Mouse (Mus musculus): ENCODE measurements at regions not wholly inside any gene's neighbourhood (a gene's known extent, or its start where the extent isn't known, plus 50 kb on each side); places are given as distances from the start of the nearest gene placed in this dataset.

DNA sequence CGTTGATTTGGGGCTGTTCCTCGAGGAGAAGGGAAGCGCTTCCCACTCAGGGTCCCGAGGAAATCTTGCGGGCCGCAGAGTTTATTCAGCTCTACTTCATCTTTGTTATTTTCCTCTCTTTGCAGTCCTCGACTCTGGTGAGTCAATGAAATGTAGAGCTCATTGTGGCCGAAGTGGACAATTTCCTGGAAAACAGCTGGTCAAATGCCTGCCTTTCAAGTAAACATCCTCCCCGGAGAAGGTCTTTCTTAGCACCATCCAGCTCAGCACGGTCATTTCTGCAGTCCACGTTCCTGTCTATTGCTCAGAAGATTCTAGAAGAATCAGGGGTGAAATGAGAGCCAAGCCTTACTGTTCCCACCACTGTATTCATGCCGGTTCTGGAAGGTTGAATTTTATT is 133.0 kb downstream of the Bcas1 start:
- no peak for DNase-seq (ENCODE audit: low read depth)

DNA sequence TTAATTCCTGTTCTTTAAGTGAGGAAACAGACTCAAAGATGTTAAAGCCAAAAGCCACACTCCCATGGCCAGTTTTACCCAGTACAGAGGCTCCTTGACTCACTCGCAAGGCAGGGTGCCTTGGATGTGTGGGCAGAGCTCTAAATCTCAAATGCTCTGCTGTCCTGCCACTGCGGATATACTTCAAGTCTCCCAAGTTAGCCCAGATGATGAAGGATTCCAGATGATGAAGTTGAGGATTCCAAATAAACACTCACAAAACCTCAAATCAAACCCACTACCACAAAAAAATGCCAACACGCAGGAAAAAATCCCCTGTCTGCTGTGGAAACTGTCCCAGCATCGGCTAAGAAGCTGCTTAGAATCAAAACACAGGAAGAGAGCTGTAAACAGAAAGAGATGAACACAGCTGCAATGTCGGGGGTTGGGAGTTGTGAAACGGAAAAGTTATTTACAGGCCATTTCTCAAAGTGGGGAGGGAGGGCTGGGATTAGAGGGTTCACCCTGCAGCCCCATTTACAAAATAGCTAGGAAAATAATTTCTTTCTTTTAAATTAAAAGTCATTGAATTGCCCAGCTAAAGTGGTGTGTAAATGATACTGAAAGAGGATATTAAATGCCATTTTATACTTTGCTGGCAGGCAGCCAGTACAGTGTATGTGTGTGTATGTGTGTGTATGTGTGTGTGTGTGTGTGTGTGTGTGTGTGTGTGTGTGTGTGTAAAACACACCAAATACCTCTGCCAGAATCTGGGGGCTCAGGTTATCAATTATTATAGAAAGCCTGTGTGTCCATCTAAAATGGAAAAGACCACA is 135.6 kb downstream of the Bcas1 start:
- DNase-seq (ENCODE audit: low read depth): no peak

DNA sequence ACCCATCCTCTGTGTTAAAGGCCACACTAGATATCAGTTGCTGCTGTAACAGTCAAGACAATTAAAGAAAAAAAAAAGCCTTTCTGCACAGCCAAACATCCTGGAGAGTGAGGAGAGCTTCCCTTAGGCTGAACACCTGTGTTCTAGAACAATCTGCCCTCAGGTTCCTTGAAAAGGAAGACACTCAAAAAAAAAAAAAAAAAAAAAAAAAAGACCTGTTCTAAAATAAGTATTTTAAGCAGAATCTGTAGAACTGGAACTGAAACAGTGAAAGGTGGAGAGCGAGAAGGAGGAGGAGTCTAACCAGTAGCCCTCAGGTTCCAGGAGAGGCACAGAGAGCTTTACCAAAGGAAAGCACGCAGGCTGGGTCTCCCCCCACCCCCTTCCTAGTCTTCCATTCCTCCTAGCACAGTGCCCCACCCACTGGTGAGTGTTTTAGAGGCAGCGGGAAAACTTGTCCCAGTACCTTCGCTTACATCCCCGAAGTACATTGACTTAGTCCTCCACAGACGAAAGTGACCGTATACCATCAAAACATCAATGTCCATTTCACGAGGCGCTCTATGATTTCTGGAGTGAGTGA is 138.2 kb downstream of the Bcas1 start:
- DNase-seq (ENCODE audit: low read depth): no peak

DNA sequence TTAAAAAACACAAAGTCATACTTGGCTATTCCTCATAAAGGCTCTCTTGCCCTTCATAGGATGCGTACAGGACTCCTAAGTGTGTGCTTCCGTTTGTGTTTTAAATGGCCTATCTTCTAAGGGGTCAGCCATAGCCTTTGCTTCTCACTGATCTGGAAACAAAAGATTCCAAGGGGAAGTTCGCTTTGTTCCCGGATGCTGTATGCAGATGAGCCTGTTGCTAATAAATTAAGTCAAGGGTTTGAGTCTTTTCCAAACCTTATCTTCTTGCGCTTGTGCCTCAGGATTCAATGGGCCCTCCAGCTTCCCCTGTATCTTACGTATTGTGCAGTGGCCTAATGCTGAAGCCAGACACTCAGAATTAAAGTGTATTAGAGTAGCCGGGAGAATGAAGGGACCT is 138.9 kb downstream of the Bcas1 start:
- no peak for DNase-seq (ENCODE audit: low read depth)

DNA sequence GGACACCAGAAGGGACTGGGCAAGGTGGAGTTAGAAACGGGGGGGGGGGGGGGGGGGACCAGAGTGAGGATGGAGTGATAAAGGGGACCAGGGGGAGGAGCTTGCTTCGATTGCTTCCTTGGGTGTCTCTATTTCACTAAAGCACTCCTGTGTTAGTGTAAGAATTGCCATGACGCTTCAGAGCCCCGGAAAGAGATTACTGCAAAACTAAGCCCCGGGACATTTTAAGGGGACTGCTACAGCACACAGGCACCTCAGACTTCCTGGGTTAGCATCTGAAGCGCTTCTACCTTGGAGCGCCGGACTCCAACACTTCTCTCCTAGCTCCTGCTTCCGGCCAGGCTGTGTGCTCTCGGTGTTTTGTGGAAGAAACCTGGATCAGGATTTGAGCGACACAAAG is 139.4 kb downstream of the Bcas1 start:
- no peak for DNase-seq (ENCODE audit: low read depth)

DNA sequence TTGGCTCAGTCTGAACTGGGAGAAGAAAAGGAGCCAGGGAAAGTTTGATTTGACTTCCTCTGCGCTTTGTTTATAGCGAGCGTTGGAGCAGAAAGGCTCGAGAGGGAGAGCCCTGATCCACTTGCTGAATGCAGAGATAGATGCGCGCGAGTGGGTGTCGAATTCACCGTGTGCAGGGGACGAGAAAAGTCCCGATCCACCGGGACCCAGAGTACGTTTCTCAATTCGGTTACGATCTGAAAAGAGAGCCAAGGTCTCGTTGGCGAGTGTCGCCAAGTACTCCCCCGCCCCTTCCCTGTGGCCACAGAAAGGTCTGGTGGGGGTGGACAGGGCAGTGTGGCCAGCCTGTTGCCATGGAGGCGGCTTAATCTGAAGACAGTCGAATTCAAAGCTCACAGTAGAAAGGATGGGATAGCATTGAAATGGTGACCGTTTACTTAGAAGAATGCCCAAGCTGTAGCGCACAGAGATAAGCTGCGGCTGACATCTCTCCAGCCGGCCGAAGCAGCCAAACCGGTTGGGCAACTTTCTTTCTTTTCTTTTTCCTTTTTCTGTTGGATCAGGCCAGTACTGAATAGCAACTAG is 139.5 kb upstream of the Zfp217 start:
- DNase-seq (ENCODE audit: low read depth): no peak

DNA sequence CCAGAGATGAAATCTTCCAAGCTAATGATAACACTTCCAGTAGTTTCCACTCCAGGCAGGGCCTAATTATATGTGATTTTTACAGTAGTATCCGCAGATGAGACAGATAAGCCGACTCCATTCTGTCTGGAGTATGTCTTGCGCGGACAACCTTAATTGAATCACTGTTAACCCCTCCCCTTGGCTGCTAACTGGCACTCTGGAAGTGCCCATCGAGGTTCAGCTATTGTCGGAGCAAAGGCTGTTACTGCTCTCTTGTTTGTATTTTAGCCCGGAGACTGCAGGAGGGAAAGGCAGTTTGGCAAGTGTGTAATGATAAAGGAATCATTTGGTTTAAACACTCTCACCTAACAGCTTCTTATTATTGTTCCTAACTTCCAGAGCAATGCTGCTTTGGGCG is 138.9 kb upstream of the Zfp217 start:
- no peak for DNase-seq (ENCODE audit: low read depth)

DNA sequence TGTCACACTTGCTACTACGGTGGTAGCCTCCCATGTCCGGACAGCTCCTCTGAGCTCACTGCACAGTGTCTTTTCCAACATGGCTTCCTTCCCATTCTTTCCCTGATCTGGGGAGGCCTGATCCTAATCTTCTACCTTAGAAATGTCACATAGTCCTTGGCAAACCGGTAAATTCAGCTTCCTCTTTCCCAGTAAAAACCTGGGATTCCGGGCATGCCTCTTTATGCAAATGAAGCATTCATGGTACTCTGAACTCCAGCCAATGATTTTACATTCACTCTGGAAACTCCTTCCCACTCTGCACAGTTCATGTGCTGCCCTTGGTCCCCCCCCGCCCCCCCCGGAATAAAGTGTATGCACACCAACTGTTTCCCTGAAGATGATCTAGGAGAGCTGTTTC is 134.6 kb upstream of the Zfp217 start:
- DNase-seq (ENCODE audit: low read depth): no peak

DNA sequence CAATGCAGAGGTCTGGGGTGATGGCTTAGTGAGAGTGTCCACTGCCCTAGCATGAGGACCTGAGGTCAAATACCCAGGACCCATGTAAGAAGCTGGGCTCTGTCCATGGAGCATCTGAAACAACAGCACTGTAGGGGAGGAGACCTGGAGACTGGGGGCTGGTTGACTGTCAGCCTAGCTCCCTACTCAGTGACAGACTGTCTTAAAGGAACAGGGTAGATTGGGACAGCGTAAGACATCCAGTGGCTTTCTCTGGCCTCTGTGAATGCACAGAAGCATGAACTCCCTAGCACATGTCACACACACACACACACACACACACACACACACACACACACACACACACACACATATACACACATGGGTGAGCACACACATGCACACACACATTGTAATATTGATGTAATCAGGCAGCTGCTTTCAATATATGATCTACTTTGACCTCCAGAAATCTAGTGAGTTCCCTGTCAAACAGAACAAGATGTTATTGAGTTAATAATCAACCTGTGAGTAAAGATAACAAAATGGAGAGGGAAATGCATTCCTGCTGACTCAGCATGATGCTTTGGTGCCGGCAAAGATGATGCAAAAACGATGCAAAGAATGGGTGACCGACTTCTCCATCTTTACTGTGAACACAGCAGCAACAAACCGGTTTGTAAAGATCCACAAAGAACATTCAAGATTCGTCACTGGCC is 133.6 kb upstream of the Zfp217 start:
- DNase-seq (ENCODE audit: low read depth): no peak

DNA sequence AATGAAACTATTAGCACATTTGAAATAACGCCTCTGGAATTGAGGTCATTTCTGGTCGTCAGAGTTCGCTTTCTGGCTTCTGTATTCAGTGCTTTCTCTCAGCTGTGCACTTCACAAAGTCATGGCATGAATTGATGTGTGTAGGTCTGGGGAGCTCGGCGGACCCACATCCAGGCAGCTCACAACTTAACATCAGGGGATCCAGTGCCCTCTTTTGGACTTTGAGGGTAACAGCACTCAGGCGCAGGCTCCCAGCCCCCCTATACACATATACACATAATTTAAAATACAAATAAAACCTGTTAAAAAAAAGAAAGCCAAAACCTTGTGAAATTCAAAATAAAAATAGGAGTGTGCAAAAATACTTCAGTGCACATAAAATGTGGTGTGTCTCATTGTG is 132.8 kb upstream of the Zfp217 start:
- DNase-seq (ENCODE audit: low read depth): peak; percentile 41

DNA sequence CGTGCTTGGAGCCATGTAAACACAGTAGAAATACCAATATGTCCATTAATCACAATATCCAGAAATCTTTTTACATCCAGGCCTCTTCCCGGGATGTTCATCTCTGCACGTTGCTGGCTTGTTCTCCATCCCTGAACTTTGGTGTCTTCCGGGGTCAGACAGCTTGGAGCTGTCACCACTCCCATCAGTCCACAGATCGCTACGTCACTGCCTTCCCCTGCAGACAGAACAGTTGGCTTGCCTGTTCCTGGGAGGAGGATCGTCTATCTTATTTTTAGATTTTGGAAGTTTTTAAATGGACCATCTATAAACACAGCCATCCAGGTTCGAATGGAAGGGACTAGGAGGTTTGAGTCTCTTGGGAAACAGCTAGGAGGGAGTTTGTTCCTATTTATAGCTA is 130.0 kb upstream of the Zfp217 start:
- no peak for DNase-seq (ENCODE audit: low read depth)

DNA sequence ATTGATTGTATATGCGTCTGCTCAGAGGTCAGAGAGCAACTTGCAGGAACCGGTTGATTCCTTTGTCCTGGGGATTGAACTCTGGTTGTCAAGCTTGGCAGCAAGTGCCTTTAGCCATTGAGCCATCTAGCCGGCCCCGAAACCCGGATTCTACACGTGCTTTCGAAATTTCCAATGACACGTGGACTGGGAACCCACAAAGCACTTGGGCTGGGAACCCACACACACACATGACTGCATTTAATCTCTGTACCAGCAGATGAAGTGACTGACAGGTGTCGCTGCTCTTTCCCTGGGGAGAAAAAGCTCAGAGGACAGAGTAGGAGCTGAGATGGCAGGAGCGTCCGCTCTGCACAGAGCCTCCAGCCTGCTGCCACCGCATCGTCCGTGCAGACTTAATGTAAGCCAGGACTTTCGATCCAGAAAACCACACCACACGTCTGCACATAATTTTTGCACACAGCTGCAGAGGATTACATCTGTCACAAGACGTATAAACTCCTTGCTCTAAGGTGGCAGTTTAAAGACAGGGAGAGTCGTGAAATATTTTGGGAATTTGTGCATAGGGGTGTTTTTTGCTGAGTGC is 129.4 kb upstream of the Zfp217 start:
- DNase-seq (ENCODE audit: low read depth): no peak

DNA sequence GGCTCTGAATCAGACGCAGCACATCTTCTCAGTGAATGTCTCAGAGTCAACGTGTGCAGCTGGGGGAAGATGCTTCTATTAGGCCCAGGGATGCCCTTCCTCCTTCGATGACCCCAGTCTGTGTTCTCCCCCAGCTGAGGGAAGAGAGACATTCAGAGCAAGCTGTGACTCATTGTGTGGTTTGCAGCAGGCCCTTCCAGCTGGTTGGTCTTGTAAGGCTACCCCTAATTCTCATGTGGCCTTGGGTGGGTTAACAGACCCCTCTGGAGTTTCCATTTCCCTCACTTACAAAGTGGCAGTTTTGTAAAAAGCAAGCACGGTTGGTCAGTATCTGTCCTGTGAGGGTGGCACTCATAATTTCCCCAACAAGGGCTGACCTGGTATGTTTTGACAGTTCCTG is 127.8 kb upstream of the Zfp217 start:
- no peak for DNase-seq (ENCODE audit: low read depth)

DNA sequence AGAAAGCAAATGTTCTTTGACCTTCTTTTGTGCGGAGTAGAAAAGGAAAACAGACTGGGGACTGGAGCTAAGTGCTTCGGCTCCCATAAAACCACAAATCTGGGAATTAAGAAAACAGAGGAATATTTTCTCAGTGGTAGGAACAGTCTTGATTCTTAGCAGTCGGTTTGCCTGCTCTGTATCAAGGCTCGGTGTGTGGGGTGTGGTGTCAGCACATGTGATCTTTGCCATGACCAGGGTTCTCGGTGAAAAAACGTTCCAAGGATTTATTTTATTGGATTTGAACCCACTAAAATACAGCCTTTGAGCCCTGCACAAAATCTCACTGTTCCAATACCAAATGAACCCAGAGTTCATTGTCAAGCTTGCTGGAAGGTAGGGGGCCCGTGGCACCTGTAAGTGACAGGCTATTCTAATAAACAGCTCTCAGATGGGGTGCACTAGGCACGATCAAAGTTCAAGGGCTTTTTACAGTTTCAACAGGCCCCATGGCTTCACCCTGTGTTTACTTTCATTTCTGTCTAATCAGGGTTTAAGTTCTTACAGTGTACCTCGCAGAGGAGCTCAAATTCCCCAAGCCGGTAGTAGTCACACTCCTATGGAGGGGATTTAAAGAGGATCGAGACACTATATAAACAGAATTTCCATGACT is 122.1 kb upstream of the Zfp217 start:
- no peak for DNase-seq (ENCODE audit: low read depth)

DNA sequence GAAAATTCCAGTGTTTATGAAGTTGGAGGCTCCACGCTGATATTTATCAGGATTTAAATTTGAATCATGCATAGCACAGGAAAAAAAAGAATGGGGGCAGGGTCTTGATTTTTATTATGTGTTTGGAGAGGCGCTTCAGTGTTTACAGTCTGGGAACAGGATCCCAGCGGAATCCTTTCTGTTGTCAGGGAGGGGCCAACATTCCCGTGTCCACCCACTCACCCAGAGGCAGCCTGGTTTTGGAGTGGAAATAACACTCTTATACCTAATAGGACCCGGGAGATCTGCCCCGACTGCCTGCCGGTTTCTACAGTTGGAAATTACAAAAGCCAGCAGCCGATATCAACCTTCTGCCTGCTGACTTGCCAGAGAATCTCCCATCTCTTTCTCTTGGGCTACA is 120.2 kb upstream of the Zfp217 start:
- peak; percentile 13 for DNase-seq (ENCODE audit: low read depth)

DNA sequence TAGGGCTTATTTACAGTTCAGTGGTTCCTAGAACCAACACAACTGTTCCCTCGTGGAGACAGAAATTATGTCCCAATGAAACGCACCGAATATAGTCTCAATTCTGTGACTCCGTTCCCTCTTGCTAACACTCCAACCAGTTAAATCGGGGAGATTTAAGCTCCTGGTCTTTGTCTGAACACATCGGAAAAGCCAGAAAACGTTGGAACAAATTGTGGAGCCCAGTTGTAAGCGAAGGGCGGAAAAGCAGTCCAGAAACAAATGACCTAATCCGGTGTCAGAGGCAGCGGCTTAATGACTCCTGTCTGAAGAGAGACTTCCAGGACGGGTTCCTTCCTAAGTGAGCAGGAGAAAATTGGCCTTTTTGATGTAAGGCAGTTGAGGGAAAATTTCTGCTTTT is 119.2 kb upstream of the Zfp217 start:
- DNase-seq (ENCODE audit: low read depth): no peak

DNA sequence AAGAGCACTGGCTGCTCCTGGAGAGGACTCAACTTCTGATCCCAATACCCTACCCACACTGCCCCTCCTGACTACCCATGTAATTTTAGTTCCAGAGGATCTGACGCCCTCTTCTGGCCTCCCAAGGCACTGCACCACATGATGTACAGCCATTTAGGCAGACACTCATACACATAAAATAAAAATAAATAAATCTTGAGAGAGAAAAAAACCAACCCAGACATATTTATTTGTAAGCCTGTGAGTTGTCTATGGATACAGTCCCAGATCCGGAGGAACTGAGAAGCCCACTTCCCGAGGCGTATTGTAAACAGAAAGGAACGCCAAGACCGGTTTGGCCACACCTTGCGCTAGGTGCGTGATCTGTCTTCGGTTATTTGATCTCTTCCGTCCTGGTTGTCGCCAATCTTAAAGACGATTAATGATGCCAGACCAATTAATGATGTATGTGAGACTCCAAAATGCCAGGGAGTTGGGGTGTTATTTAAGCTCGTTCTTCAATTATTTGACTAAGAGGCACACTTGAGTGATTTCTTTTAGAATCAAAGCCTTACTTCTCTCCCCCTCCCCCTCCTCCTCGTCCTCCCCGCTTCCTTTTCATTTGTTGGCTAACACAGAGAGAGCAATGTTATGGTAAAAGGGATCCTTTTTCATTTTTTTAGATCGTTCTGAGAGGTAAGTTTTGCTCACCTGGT is 118.7 kb upstream of the Zfp217 start:
- no peak for DNase-seq (ENCODE audit: low read depth)

DNA sequence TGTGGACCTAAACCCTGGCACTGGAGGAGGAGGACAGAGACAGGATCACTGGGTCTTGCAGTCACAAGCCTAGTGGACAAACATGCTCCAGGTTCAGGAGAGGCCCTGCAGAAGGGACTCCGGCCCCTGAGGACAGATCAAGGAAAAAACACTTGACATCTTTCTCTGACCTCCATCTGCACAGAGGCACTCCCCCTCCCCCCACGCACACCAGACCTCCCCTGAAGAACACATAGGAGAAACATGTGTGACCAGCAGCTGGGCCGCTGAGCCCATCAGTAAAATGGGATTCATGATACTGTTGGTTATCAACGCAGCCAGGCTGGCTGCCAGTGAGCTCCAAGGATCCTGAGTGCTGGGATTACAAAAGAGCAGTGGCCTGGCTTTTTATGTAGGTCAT is 115.7 kb upstream of the Zfp217 start:
- no peak for DNase-seq (ENCODE audit: low read depth)

DNA sequence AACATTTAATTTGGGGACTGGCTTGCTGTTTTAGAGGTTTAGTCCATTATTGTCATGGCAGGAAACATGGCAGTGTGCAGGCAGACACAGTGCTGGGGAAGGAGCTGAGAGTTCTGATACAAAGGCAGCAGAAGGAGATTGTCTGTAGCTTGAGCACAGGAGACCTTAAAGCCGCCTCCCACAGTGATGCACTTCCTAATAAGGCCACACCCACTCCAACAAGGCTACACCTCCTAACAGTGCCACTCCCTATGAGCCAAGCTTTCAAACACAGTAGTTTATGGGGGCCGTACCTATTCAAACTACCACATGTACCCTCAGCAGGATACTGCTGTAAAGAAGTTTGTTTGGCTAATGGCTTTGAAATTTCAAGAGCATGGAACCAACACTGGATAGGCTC is 113.3 kb upstream of the Zfp217 start:
- no peak for DNase-seq (ENCODE audit: low read depth)

DNA sequence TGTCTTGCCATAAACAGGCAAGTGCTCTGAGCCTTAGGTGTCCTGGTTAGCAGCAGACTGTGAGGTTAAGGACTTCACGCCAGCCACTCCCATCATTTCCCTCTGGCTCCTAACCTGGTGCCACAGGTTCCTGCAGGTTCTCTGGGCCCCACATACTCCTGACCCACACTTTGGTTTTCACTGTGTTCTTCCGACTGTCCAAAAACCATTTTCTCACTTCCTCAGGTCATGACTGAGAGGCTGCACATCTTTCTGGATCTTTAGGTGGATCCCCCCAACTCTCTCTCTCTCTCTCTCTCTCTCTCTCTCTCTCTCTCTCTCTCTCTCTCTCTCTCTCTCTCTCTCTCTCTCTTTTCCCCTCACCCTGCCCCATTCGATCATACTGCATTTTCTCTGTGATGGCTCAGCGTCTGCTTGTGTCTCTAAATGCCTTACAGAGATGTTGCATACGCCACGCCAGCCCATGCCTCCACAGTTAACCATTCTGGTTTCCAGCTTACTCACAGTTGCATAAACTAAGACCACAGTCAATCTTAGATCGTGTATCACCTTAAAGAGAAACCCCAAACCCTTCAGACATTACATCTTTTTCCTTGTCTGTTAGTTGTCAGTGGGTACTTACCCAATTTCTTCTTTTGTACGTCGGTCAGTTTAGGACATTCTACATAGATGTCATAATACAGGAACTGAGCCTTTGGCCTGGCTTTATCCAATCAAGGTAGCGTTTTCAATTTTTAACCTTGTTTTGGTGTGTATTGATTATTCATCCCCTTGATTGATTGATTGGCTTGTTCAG is 112.0 kb upstream of the Zfp217 start:
- DNase-seq (ENCODE audit: low read depth): no peak

DNA sequence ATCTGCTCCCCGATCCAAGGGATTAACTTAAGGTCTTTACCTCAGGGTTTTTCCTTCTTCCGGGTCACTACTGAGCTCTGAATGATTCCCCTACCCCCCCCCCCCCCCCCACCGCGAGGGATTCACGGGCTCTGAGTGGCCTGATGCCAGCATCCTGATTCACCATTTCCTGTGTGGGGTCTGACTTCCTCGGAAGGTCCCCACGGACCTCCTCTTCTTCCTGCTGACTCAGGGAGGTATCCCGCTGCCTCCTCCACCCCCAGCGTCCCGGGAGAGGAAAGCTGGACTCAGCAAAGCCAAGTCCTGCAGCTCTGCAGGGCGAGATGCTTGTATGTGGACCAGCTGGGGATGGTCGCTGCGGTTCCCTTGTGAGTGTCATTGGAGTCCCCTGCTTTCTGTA is 110.5 kb upstream of the Zfp217 start:
- DNase-seq (ENCODE audit: low read depth): peak; percentile 30
